Mouse (Mus musculus) hindbrain, embryonic 15.5 days (tissue): ENCODE measurements around the gene Ptafr. TPM values are rescaled to one million over a fixed set of nuclear protein-coding genes. Genes with fewer than 3 reads are reported as not detected.
A peak's percentile ranks its signal among the peaks of the same experiment; 100 is the strongest.

Experiments used
- ATAC-seq: fragments of 200-750 bp; cut with Nextera tagmentation; 2 replicates; pipeline ENCODE4 v1.8.0; 2017; ENCODE audit warnings: low read depth, moderate number of reproducible peaks, moderate TSS enrichment; ENCODE audit not compliant: low FRiP score
- H3K27ac ChIP-seq: fragments of 300-500 bp; sonication (generic); replicated peaks from 2 replicates; pipeline ENCODE4 v1.5.1; 2015; ENCODE audit warnings: mild to moderate bottlenecking, inconsistent platforms
- H3K27me3 ChIP-seq: fragments of 300-500 bp; sonication (generic); 2 replicates; pipeline ENCODE4 v1.6.1; 2015; ENCODE audit warnings: control low read depth, inconsistent platforms
- H3K36me3 ChIP-seq: fragments of 300-500 bp; sonication (generic); 2 replicates; pipeline ENCODE4 v1.6.1; 2015; ENCODE audit warnings: control low read depth, inconsistent platforms
- H3K4me1 ChIP-seq: fragments of 300-500 bp; sonication (generic); replicated peaks from 2 replicates; pipeline ENCODE4 v1.6.1; 2015; ENCODE audit warnings: control low read depth, inconsistent platforms
- H3K4me2 ChIP-seq: fragments of 300-500 bp; sonication (generic); 2 replicates; pipeline ENCODE4 v1.6.1; 2015; ENCODE audit warnings: moderate library complexity, mild to moderate bottlenecking, inconsistent platforms
- H3K4me3 ChIP-seq: fragments of 300-500 bp; sonication (generic); 2 replicates; pipeline ENCODE4 v1.5.1; 2015; ENCODE audit warnings: mild to moderate bottlenecking, inconsistent platforms
- H3K9ac ChIP-seq: fragments of 300-500 bp; sonication (generic); 2 replicates; pipeline ENCODE4 v1.6.1; 2015; ENCODE audit warnings: inconsistent platforms
- H3K9me3 ChIP-seq: fragments of 300-500 bp; sonication (generic); 2 replicates; pipeline ENCODE4 v1.6.1; 2016; ENCODE audit warnings: control low read depth, inconsistent platforms
- WGBS: fragments of 180-500 bp; shearing (Covaris S2); methylation state at CpG from one replicate; pipeline ENCODE4 v1.1.7; 2015; 5-methylcytosine and 5-hydroxymethylcytosine counted together
- polyA plus RNA-seq: library from polyadenylated mRNA; unstranded; fragments of >200 nt; fragmentation: Nextera tagmentation; extraction: Ambion mirVana; gene quantifications from 2 replicates; pipeline ENCODE4 v1.2.1, GENCODE M21; 2015

Gene Ptafr
- polyA plus RNA-seq, result 0.93 and 1.2 TPM in 2 replicates

DNA sequence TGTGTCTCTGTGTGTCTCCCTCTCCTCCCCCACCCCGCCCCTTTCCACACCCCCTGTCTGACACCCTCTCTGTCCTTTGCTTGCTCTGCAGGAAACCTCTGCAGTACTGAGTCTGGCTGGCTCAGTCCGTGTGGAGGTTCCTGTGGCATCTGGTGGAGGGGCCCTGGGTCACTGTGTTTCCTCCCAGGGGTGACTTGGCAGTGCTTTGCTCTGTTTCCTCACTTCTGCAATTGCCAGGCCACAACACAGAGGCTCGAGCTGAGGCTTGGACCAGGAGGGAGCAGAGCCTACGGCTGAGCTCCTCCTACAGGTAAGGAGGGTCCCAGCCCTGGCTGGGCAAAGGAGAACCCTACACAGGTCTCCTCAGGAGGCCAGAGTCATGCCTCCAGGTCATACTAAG lies at the start of gene Ptafr:
Ptafr (plus strand) TSS at position 103 of the 400 bp plus-strand sequence.
- no peaks in the 10 kb centered on the region for H3K9me3 ChIP-seq
- no peak within 1 kb of the TSS for H3K9ac ChIP-seq
- no peaks in the 10 kb centered on the region for H3K27me3 ChIP-seq
- no peaks in the 10 kb centered on the region for H3K4me1 ChIP-seq
- no peak within 1 kb of the TSS for H3K4me3 ChIP-seq
- H3K27ac ChIP-seq, result no peak within 1 kb of the TSS
- ATAC-seq, result no peak
- H3K4me2 ChIP-seq, result no peak within 1 kb of the TSS
- WGBS, result 38% methylated on average over 4 of the region's 4 CpGs
- H3K36me3 ChIP-seq, result no peaks in the 10 kb centered on the region

DNA sequence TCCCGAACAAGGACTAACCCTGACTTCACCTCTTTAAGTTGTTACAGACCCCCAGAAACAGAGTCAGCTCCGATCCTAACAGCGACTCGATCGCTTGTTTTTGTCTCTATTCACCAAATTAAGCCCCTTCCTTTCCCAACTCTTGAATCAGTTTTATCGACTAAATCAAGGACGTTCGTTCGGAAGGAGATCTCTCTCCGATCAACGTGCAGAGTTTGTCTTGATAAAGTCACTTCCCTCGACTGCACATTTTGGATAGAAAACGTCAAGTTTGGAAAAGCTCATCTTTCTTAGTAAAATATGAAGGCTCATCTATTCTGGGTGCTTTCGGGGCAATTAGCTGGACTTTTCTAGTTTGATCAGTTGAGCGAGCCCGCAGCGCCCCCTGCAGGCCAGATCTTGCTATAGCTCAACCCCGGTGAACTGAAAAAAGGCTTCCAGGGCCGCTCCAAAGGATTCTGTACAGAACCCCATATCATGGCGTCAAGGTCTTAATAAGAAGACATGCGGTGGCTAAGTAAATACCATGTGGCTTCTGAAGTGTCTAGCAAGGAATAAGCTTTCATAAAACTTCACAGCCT lies 49.2 kb upstream of the Ptafr start:
- H3K4me3 ChIP-seq, result peak overlapping the region; percentile 46
- no peaks in the 10 kb centered on the region for H3K36me3 ChIP-seq
- H3K9me3 ChIP-seq, result no peaks in the 10 kb centered on the region
- WGBS, result 2% methylated on average over 21 of the region's 21 CpGs
- no peak for ATAC-seq
- H3K27me3 ChIP-seq, result peaks cover 7% of the 10 kb centered on the region; the same call in 1 of the 2 replicates
- H3K9ac ChIP-seq, result peak overlapping the region; percentile 17
- H3K27ac ChIP-seq, result peak overlapping the region; percentile 78
- H3K4me2 ChIP-seq, result peak overlapping the region; percentile 94
- peaks cover 17% of the 10 kb centered on the region for H3K4me1 ChIP-seq

DNA sequence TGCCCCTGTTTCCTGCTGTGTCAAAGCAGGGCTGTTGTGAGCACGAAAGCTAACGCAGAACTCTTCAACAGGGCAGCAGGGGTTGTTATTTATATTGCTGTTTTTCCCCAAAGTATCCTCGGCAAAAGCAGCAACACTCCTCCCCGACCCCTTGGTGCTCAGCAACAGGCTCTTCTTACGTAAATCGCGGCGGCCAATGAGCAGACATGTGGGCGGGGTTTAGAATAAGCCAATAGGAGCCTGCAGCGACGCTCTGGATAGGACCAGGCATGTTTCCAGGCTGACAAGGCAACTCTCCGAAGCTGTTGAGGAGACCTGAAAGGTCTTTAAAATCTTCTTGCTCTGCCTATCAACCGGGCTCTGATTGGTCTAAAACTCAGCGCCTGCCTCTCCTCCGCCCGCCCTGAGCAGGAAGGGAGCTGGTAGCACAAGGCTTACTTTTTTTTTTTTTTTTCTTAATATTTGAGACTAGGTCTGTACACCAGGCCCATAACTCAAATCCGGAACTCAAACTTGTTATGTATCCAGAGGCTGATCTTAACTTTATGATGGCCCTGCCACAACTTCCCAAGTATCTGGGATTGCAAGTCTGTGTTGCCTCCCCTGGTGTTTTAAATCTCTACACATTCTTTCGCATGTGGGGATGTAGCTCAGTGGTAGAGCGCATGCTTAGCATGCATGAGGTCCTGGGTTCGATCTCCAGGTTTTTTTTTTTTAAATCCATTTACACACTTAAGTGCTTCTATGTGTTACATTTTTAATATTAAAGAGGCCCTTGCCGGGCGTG lies 48.3 kb upstream of the Ptafr start:
- peak overlapping the region; percentile 94 for H3K4me2 ChIP-seq
- ATAC-seq, result peak; percentile 96
- no peaks in the 10 kb centered on the region for H3K36me3 ChIP-seq
- no peaks in the 10 kb centered on the region for H3K9me3 ChIP-seq
- H3K4me1 ChIP-seq, result peaks cover 17% of the 10 kb centered on the region
- WGBS, result 21% methylated on average over 22 of the region's 22 CpGs
- H3K27me3 ChIP-seq, result peaks cover 7% of the 10 kb centered on the region; the same call in 1 of the 2 replicates
- H3K4me3 ChIP-seq, result peak overlapping the region; percentile 46
- H3K9ac ChIP-seq, result peak overlapping the region; percentile 8
- H3K27ac ChIP-seq, result peak overlapping the region; percentile 78

DNA sequence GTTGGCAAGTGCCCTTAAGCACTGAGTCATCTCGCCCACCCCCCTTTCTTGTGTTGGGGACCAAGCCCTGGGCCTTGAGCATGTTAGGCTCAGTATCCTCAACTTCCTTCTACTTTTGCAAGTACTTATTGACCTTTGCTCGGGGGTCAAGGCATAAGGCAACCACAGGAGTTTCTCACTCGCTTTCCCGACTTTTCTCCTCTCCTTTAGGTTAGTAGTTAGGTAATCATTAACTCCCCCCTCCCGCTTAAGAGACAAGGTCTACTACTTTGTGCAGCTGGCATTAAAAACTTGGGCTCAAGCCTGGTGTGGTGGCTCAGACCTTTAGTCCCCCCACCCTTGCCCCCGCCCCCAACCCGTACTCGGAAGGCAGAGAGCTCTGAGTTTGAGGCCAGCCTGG lies 45.8 kb upstream of the Ptafr start:
- 54% methylated on average over 8 of the region's 8 CpGs for WGBS
- Histone ChIP-seq H3K36me3 (no peaks in the 10 kb centered on the region), H3K9me3 (no peaks in the 10 kb centered on the region), H3K27ac (no peak overlapping the region), H3K4me2 (no peak overlapping the region), H3K4me1 (peaks cover 17% of the 10 kb centered on the region), H3K27me3 (peaks cover 7% of the 10 kb centered on the region; the same call in 1 of the 2 replicates), H3K4me3 (no peak overlapping the region), H3K9ac (no peak overlapping the region)
- no peak for ATAC-seq

DNA sequence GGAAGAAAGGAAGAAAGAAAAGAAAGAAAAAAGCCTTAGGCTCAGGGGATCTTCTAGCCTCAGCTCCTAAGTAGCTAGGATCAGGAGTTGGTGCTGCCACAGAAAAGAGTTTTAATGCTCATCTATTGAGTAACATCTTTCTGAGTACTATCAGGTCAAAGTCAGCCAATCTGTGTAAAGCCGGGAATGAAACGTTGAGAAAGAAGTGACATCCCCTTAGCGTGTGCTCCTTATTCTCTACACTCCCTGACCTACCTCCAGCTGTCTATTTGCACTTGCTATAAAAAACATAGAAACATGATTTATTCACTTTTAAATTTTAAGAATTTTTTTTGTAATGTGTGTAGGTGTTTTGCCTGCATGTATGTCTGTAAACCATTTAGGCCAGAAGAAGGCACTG lies 44.7 kb upstream of the Ptafr start:
- Histone ChIP-seq H3K9me3 (no peaks in the 10 kb centered on the region), H3K4me1 (peaks cover 11% of the 10 kb centered on the region), H3K36me3 (no peaks in the 10 kb centered on the region), H3K9ac (no peak overlapping the region), H3K4me2 (no peak overlapping the region), H3K27ac (no peak overlapping the region), H3K27me3 (no peaks in the 10 kb centered on the region), H3K4me3 (no peak overlapping the region)
- no peak for ATAC-seq
- 91% methylated on average over 3 of the region's 3 CpGs for WGBS

DNA sequence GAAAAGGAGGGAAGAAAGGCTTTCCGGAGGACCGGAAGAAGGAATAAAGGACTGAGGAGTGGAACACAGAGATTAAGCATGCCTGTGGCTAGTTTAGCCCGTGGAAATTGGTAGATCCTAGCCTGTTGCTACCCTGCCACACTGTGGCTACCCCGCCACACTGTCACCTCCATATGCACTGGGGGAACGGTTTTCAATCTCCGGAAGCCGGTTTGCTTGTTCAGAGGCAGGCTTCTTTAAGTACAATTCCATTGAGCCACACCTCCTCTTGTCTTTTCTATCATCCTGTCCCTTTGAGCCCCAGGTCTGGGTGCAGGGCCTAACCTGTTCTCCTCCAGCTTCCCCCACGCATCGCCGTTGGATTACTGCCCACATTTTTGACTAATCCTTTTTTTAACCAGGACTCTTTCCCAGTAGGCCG lies 39.5 kb upstream of the Ptafr start:
- no peak overlapping the region for H3K9ac ChIP-seq
- H3K4me1 ChIP-seq, result no peaks in the 10 kb centered on the region
- WGBS, result 22% methylated on average over 11 of the region's 11 CpGs
- H3K27ac ChIP-seq, result no peak overlapping the region
- no peak overlapping the region for H3K4me2 ChIP-seq
- no peaks in the 10 kb centered on the region for H3K9me3 ChIP-seq
- H3K36me3 ChIP-seq, result no peaks in the 10 kb centered on the region
- no peak overlapping the region for H3K4me3 ChIP-seq
- ATAC-seq, result no peak
- H3K27me3 ChIP-seq, result no peaks in the 10 kb centered on the region

DNA sequence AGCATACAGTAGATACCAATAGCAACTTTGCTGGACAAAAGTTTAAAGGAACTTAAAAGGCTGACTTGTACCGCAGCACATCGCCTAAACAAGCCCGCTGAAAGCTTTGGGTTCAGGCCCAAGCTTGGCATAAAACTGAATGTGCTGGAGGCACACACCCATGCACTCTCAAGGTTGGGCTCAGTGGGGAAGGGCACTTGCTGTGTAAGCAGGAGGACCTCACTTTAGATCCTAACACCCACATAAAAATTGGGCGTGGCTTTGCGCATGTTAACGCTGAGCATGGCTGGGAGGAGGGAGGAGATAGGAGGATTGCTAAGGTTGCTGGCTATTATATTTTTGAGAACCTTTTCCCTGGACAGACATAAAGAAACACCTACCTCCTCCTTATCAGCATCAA lies 39.1 kb upstream of the Ptafr start:
- WGBS, result 49% methylated on average over 6 of the region's 6 CpGs
- no peaks in the 10 kb centered on the region for H3K9me3 ChIP-seq
- no peak overlapping the region for H3K27ac ChIP-seq
- peaks cover 2% of the 10 kb centered on the region; the same call in 1 of the 2 replicates for H3K36me3 ChIP-seq
- no peaks in the 10 kb centered on the region for H3K27me3 ChIP-seq
- H3K4me2 ChIP-seq, result no peak overlapping the region
- no peak overlapping the region for H3K9ac ChIP-seq
- no peak overlapping the region for H3K4me3 ChIP-seq
- no peaks in the 10 kb centered on the region for H3K4me1 ChIP-seq
- ATAC-seq, result no peak

DNA sequence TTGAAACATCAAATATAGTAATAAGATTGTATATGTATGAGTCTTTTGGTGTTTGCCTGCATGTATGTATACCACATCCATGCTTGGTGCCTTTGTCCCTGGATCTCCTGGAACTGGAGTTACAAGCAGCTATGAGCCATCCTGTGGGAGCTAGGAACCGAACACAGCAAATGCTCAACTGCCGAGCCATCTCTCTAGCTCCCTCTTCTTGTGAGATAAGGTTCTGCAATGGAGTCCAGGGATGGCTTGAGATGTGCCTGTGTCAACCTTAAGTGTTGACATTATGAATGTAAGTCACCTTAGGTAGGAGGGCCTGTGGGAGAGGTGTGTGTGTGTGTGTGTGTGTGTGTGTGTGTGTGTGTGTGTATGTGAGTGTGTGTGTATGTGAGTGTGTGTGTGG lies 37.2 kb upstream of the Ptafr start:
- no peaks in the 10 kb centered on the region for H3K27me3 ChIP-seq
- no peak for ATAC-seq
- 63% methylated on average over 2 of the region's 2 CpGs for WGBS
- H3K4me3 ChIP-seq, result no peak overlapping the region
- H3K4me2 ChIP-seq, result no peak overlapping the region
- H3K27ac ChIP-seq, result no peak overlapping the region
- H3K9ac ChIP-seq, result no peak overlapping the region
- H3K36me3 ChIP-seq, result peaks cover 12% of the 10 kb centered on the region
- peaks cover 5% of the 10 kb centered on the region for H3K4me1 ChIP-seq
- no peaks in the 10 kb centered on the region for H3K9me3 ChIP-seq

DNA sequence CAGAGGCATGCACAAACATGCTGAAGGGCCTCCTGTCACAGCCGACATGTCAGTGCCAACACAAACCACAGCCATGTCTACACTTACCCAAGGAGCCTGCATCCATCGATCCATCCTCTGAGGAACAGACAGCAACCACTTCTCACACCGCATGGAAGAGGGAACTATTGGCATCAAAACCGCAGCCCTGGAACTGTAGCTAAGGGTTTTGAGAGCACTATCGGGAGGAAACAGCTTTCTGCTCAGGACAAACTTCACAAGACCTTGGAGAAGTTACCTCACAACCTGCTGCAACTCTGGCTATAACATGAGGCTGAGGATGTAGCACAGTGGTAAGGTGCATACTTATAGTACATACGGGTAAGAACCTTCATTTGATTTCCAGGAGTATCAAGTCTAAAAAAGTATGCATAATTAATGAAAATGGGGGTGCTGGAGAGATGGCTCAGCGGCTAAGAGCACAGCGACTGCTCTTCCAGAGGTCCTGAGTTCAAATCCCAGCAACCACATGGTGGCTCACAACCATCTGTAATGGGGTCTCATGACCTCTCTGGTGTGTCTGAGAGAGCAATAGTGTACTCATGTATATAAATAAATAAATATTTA lies 35.8 kb upstream of the Ptafr start:
- WGBS, result 91% methylated on average over 8 of the region's 8 CpGs
- no peak for ATAC-seq
- no peak overlapping the region for H3K9ac ChIP-seq
- no peak overlapping the region for H3K4me2 ChIP-seq
- H3K9me3 ChIP-seq, result no peaks in the 10 kb centered on the region
- H3K27ac ChIP-seq, result no peak overlapping the region
- peaks cover 14% of the 10 kb centered on the region for H3K4me1 ChIP-seq
- H3K4me3 ChIP-seq, result no peak overlapping the region
- peaks cover 12% of the 10 kb centered on the region for H3K36me3 ChIP-seq
- H3K27me3 ChIP-seq, result no peaks in the 10 kb centered on the region

DNA sequence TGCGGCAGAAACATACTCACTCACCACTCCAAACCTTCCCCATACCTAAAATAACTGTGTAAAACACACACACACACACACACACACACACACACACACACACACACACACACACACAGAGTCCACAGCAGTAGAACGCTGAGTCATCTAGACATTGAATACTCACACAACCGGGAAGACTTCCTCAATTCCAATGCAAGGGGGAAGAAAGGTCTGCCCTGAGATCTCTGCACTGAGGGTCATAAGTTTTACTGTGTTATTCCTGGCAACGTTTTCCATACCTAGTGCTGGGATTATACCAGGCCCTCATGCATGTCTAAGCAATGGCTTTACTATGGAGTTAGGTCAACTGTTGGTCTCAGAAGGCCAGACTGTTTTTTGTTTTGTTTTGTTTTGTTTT lies 34.5 kb upstream of the Ptafr start:
- peaks cover 12% of the 10 kb centered on the region for H3K36me3 ChIP-seq
- no peak overlapping the region for H3K27ac ChIP-seq
- H3K4me1 ChIP-seq, result peaks cover 20% of the 10 kb centered on the region
- no peak for ATAC-seq
- no peak overlapping the region for H3K4me2 ChIP-seq
- no peak overlapping the region for H3K9ac ChIP-seq
- no peaks in the 10 kb centered on the region for H3K9me3 ChIP-seq
- H3K27me3 ChIP-seq, result no peaks in the 10 kb centered on the region
- WGBS, result 93% methylated on average over 4 of the region's 4 CpGs
- H3K4me3 ChIP-seq, result no peak overlapping the region

DNA sequence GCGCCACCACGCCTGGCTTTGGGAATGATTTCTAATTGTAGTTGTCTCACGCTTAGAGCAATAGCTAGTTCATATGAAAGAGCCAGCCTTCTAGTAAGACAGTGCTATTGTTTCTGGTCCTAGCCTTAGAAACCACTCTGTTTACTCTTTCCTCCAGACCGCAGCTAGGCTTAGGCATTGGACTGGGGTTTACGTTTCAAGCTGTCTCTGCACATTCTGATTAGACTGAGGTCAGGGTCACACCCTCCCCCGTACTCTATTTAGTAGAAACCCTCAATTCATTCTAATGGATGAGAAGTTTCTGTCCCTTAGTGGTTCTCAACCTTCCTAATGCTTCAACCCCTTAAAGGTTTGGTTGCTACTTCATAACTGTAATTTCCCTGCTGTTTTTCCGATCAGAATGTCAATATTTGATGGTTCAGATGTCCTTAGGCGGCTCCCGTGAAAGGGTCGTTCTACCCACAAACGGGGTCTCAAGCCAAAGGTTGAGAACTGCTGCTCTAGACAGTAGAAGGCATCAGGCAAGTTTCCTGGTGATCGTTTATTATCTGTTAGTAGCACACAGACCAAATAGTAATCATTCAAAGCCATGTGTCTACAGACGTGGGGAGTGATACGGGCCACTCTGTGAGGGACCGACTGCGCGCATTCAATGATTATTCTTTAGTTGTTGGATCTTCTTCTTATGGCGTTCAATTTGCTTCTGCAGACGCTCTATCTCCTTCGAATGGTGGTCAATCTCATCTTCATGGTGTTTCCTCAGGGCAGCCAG lies 33.6 kb upstream of the Ptafr start:
- Histone ChIP-seq H3K27ac (no peak overlapping the region), H3K36me3 (peaks cover 12% of the 10 kb centered on the region), H3K27me3 (no peaks in the 10 kb centered on the region), H3K4me2 (no peak overlapping the region), H3K9ac (no peak overlapping the region), H3K4me1 (peaks cover 28% of the 10 kb centered on the region), H3K4me3 (no peak overlapping the region), H3K9me3 (no peaks in the 10 kb centered on the region)
- 94% methylated on average over 20 of the region's 20 CpGs for WGBS
- no peak for ATAC-seq
